Mouse (Mus musculus): ENCODE data around the gene Vac14. TPM values are rescaled to one million over a fixed set of nuclear protein-coding genes. Genes with fewer than 3 reads are reported as not detected.

The Vac14 gene
- polyA plus RNA-seq, 1 experiment from 2014 or later = 23.6 TPM

DNA sequence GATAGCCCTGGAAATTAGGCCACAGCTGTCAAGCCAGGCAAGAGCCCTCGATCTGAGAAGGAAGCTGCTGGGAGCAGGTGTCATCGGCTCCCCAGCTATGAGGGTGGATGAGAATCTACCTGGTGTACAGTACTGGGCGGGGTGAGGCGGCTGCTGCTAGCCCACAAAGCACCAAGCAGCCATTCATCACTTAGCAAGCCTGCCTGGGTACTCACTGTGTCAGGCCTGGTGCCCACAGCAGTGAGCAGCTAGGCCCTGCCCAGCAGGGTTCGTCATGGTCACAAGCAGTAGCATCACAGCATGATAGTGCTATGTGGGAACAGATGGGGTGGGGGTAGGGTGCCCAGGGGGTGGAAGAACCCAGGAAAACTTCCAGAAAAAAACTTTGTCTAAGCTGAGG lies 77.0 kb downstream of the Vac14 start:
- H3K9ac ChIP-seq (replicated peaks) = no peak overlapping the region
- peak overlapping the region; percentile 21; the same call in 1 of the 2 replicates for H3K27ac ChIP-seq
- peaks cover 12% of the 10 kb centered on the region for H3K4me1 ChIP-seq (replicated peaks)

DNA sequence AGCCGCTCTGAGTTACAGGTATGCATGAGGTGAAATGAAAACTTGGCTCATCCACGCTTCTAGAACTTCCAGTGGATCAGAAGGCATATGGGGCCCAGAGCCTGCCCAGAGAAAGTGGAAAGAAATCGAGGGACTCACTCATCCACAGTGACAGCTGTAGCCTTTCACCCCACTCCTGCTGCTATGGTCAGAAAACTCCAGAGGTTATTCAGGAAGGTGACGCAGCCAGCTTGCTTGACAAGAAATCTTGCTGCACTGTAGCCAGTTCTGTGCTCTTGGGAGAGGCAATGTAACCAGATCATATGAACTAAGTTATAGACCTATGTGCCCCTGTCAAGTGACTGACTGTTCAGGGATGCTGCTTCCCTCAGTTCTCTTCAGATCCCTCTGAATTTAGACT lies 77.7 kb downstream of the Vac14 start:
- Histone ChIP-seq H3K9ac (replicated peaks) (no peak overlapping the region), H3K4me1 (replicated peaks) (peaks cover 12% of the 10 kb centered on the region), H3K4me2 (replicated peaks) (no peak overlapping the region), H3K27ac (no peak overlapping the region), H3K4me3 (replicated peaks) (no peak overlapping the region), H3K27me3 (no peaks in the 10 kb centered on the region), H3K36me3 (peaks cover 39% of the 10 kb centered on the region), H3K9me3 (no peaks in the 10 kb centered on the region)
- WGBS = 95% methylated on average over 4 of the region's 4 CpGs
- ATAC-seq = no peak

More for the DNA sequence above, 77.0 kb downstream of the Vac14 start:
- 88% methylated on average over 5 of the region's 5 CpGs for WGBS
- Histone ChIP-seq H3K4me2 (replicated peaks) (no peak overlapping the region), H3K9me3 (no peaks in the 10 kb centered on the region), H3K4me3 (replicated peaks) (no peak overlapping the region), H3K27me3 (no peaks in the 10 kb centered on the region), H3K36me3 (peaks cover 44% of the 10 kb centered on the region)
- ATAC-seq = peak; percentile 56; the same call in 1 of the 2 replicates

DNA sequence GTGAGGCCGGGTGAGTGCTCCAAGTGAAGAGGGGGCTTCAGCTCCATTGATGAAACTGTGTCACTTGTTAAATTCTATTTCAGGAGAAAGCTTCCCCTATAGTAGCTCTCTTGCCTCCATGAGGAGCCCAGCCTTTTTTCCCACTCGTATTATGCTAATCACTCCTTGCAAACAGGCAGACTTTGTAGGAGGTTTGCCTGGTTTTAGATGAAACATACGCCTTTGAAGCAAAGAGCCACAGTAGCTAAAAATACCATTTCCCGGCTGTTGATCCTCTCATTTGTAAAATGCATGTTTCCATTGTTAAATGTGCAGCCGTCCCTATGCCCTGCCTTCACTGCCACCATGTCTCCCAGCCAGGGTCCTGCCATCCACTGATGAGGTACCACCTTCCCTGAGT lies 79.2 kb downstream of the Vac14 start:
- no peak for ATAC-seq
- Histone ChIP-seq H3K4me3 (replicated peaks) (no peak overlapping the region), H3K27ac (no peak overlapping the region), H3K9me3 (no peaks in the 10 kb centered on the region), H3K36me3 (peaks cover 32% of the 10 kb centered on the region), H3K9ac (replicated peaks) (no peak overlapping the region), H3K4me1 (replicated peaks) (peaks cover 15% of the 10 kb centered on the region), H3K27me3 (no peaks in the 10 kb centered on the region), H3K4me2 (replicated peaks) (no peak overlapping the region)
- WGBS = 86% methylated on average over 5 of the region's 5 CpGs

DNA sequence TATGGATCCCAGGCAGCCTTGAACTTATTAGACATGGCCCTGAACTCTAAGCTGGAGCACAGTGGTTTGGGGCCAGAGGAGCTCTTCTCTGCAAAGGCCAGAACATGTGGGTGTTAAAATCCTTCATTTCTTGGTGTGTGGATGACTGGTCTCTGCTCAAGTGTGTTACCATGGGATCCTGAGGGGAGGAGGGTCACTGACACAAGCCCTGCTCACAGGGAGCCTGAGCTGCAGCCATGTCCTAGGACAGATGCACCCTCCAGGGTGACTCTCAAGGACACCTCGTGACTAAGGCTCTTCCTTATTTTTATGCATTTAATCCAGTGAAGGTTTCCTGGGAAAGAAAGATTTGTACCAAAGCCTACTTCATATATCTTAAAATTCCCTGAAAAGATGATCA lies 79.7 kb downstream of the Vac14 start:
- no peak overlapping the region for H3K9ac ChIP-seq (replicated peaks)
- H3K4me3 ChIP-seq (replicated peaks) = no peak overlapping the region
- 77% methylated on average over 1 of the region's 1 CpGs for WGBS
- no peak overlapping the region for H3K27ac ChIP-seq
- no peaks in the 10 kb centered on the region for H3K27me3 ChIP-seq
- no peak overlapping the region for H3K4me2 ChIP-seq (replicated peaks)
- no peaks in the 10 kb centered on the region for H3K9me3 ChIP-seq
- H3K36me3 ChIP-seq = peaks cover 28% of the 10 kb centered on the region
- no peak for ATAC-seq
- peaks cover 18% of the 10 kb centered on the region for H3K4me1 ChIP-seq (replicated peaks)

GRCm38 (mm10) chr8:110699501-110699900 lies 81.1 kb downstream of the Vac14 start:
- H3K27me3 ChIP-seq = no peaks in the 10 kb centered on the region
- H3K9me3 ChIP-seq = no peaks in the 10 kb centered on the region
- no peak overlapping the region for H3K4me2 ChIP-seq (replicated peaks)
- no peak overlapping the region for H3K9ac ChIP-seq (replicated peaks)
- no peak overlapping the region for H3K27ac ChIP-seq
- no peak for ATAC-seq
- no peak overlapping the region for H3K4me3 ChIP-seq (replicated peaks)
- H3K36me3 ChIP-seq = peaks cover 24% of the 10 kb centered on the region
- WGBS = 91% methylated on average over 7 of the region's 7 CpGs
- peaks cover 18% of the 10 kb centered on the region for H3K4me1 ChIP-seq (replicated peaks)

GRCm38 (mm10) chr8:110700561-110700960 lies 82.2 kb downstream of the Vac14 start:
- 88% methylated on average over 2 of the region's 2 CpGs for WGBS
- H3K4me1 ChIP-seq (replicated peaks) = peaks cover 8% of the 10 kb centered on the region

DNA sequence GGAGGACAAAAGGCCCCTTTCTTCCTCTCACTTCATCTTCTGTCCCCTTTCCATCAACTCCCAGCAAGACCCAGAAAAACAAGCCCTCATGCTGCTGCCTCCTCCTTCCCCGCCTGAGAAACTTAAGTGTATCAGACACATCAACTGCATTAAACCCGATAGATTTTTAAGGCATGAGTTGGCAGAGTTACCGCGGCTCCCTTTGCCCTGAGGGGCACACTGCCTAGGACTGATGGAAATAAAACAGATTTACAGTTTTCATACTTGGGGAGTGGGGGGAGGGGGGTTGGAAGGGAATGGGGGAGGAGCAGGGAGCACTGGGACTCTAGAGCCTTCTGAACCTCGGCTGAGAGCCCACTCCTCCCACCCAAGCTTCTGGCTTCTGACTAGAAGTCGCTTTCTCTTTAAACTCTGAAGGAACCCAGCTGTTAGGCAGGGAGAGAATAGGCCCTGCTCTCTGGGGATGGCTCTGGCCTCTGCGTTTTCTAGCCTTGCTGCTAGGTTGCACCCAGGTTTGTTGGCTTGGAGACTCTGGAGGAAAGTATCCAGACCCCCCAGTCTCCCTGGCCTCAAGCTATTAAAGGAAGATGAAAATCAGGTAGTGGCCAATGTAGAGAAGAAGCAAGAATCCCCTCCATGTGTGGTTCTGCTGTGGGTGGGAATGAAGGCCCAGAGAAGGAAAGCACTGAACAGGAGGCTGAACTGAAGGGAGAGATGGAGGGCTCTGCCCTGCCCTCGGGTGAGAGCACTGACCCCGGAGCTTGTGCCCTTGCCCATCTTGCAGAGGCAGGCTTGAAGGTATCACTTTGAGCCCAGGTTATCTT lies 84.5 kb downstream of the Vac14 start:
- H3K4me1 ChIP-seq (replicated peaks) = peaks cover 6% of the 10 kb centered on the region

More at GRCm38 (mm10) chr8:110700561-110700960, 82.2 kb downstream of the Vac14 start:
- Histone ChIP-seq H3K4me3 (replicated peaks) (no peak overlapping the region), H3K36me3 (peaks cover 24% of the 10 kb centered on the region), H3K4me2 (replicated peaks) (no peak overlapping the region), H3K9me3 (no peaks in the 10 kb centered on the region), H3K27me3 (no peaks in the 10 kb centered on the region), H3K27ac (no peak overlapping the region), H3K9ac (replicated peaks) (no peak overlapping the region)
- no peak for ATAC-seq

DNA sequence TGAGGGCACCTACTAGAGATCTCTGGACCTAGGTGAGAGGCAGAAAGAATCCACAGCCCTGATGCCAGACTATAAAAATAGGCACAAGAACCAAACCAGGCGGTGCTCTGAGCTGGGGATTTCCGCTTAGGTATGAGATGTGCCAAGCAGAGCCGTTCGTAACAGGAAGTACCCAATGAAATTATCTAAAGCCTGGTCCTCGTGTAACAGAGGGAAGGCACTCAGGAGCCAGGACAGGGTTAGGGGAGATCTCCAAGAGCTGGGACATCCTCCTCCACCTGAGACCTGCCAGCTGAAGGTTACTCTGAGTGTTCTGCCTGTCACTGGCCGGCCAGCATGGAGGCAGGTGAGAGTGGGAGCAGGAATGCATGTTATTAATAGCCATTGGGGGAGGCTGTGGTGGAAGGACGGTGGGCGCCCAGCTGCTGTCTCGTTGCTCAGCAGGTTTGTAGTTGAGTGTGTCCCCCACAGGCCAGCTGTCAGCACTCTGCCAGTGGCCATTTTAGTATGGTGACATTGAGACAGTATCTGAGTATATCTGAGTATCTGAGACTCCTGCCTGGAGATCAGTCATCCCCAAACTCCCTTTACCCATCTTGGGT lies 85.2 kb downstream of the Vac14 start:
- Histone ChIP-seq H3K27ac (no peak overlapping the region), H3K4me2 (replicated peaks) (no peak overlapping the region), H3K9ac (replicated peaks) (no peak overlapping the region), H3K4me3 (replicated peaks) (no peak overlapping the region), H3K4me1 (replicated peaks) (peaks cover 6% of the 10 kb centered on the region), H3K36me3 (peaks cover 10% of the 10 kb centered on the region; the same call in 1 of the 2 replicates), H3K9me3 (no peaks in the 10 kb centered on the region), H3K27me3 (no peaks in the 10 kb centered on the region)
- no peak for ATAC-seq
- WGBS = 90% methylated on average over 9 of the region's 9 CpGs

More for the DNA sequence above, 84.5 kb downstream of the Vac14 start:
- Histone ChIP-seq H3K9ac (replicated peaks) (no peak overlapping the region), H3K27me3 (no peaks in the 10 kb centered on the region), H3K4me3 (replicated peaks) (no peak overlapping the region), H3K9me3 (no peaks in the 10 kb centered on the region), H3K27ac (no peak overlapping the region), H3K36me3 (peaks cover 7% of the 10 kb centered on the region; the same call in 1 of the 2 replicates), H3K4me2 (replicated peaks) (no peak overlapping the region)
- ATAC-seq = no peak
- 51% methylated on average over 9 of the region's 9 CpGs for WGBS

DNA sequence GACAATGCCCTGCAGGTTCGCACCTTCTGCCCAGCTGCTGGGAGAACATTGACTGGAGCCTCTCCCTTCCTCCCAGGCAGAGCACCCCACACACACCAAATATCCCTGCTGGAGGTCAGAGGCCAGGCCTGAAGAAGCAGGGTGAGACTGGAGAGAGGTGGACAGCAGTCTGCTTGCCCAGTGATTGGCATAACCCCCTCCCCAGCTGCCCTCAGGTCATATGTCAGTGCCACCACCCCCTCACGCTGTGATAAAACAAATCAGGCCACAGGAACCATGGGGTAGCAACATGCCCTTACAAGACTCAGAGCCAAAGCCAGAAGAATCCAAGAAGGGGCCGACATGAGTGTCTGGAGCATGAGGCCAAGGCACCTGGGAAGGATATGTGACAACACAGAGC lies 85.7 kb downstream of the Vac14 start:
- no peak for ATAC-seq

DNA sequence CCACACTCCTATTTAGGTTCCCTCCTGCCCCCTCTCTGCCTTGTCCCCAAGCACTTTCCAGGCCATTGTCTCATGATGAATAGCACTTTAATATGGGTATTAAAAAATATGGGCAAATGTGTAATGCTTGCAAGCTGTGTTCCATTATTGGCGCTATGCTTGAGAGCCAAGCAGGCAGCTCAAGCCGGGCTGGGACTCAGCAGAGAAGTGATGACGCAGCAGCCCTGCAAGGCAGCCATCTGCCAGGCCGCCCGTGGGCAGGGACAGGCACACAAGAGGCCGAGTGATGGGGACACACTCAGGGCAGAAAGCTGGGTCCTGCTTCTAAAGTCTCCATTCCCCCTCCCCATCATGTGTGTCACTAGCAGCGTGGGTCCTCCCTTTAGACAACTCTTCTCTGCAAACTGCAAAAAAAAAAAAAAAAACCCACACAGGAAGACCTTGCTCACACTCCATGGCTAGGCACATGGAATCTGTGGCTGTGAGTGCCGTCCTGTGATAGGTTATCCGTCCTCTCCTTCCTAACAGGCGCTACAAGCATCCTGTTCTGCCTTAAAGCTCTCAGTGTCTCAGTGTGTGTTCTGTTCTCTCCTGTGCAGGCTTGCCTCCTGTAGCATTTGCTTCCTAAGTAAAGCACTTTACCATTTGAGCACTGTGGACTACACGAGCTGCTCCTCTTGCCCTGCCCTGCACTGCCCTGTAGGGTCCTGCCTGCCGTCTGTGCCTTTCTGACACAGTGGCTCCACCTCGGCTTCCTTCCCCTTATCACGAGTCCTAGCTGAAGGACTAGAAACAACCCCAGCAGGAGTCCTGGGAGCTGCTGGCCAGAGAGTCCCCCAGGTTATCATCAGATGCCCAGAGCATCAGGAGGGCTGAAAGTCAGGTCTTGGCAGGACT lies 87.3 kb downstream of the Vac14 start:
- WGBS = 79% methylated on average over 14 of the region's 14 CpGs
- Histone ChIP-seq H3K4me1 (replicated peaks) (peaks cover 10% of the 10 kb centered on the region), H3K9me3 (no peaks in the 10 kb centered on the region), H3K9ac (replicated peaks) (no peak overlapping the region), H3K27me3 (no peaks in the 10 kb centered on the region), H3K27ac (no peak overlapping the region), H3K4me3 (replicated peaks) (no peak overlapping the region), H3K36me3 (peaks cover 10% of the 10 kb centered on the region), H3K4me2 (replicated peaks) (no peak overlapping the region)
- no peak for ATAC-seq

More for the DNA sequence above, 85.7 kb downstream of the Vac14 start:
- no peak overlapping the region for H3K9ac ChIP-seq (replicated peaks)
- no peak overlapping the region for H3K27ac ChIP-seq
- H3K9me3 ChIP-seq = no peaks in the 10 kb centered on the region
- H3K4me3 ChIP-seq (replicated peaks) = no peak overlapping the region
- no peaks in the 10 kb centered on the region for H3K27me3 ChIP-seq
- 91% methylated on average over 3 of the region's 3 CpGs for WGBS
- H3K4me1 ChIP-seq (replicated peaks) = peaks cover 6% of the 10 kb centered on the region
- peaks cover 9% of the 10 kb centered on the region; the same call in 1 of the 2 replicates for H3K36me3 ChIP-seq
- H3K4me2 ChIP-seq (replicated peaks) = no peak overlapping the region

- Histone ChIP-seq H3K4me3 (replicated peaks) (no peak overlapping the region), H3K27ac (no peak overlapping the region), H3K36me3 (peaks cover 17% of the 10 kb centered on the region), H3K9ac (replicated peaks) (no peak overlapping the region), H3K9me3 (no peaks in the 10 kb centered on the region), H3K27me3 (no peaks in the 10 kb centered on the region), H3K4me1 (replicated peaks) (peaks cover 12% of the 10 kb centered on the region), H3K4me2 (replicated peaks) (no peak overlapping the region)
- no peak for ATAC-seq
- WGBS = 91% methylated on average over 3 of the region's 3 CpGs
Measured at GRCm38 (mm10) chr8:110706288-110706870, 88.0 kb downstream of the Vac14 start.

Data from midbrain, embryonic 13.5 days (tissue).